Mouse (Mus musculus) bone marrow, adult 2 months (tissue): Measurements from ENCODE around the gene Lbx1. TPM values are rescaled to one million over a fixed set of nuclear protein-coding genes. Genes with fewer than 3 reads are reported as not detected.

ENCODE experiments used
- H3K27ac ChIP-seq: fragments of 200-500 bp; 2 replicates; pipeline ENCODE4 v1.5.1; 2012; ENCODE audit warnings: low read depth, mild to moderate bottlenecking, control low read depth, inconsistent platforms, low read length; ENCODE audit not compliant: control insufficient read depth, poor library complexity, insufficient read depth
- H3K4me1 ChIP-seq: fragments of 200-500 bp; 2 replicates; pipeline ENCODE4 v1.6.1; 2011; ENCODE audit warnings: low read length; ENCODE audit not compliant: control insufficient read depth, insufficient read depth
- H3K4me3 ChIP-seq: fragments of 200-500 bp; replicated peaks from 2 replicates; pipeline ENCODE3; 2011; ENCODE audit warnings: mild to moderate bottlenecking, low read depth, low read length, control low read depth; ENCODE audit not compliant: control insufficient read depth
- CTCF ChIP-seq: fragments of 200-500 bp; IDR thresholded peaks from 2 replicates; pipeline ENCODE4 v1.5.1; 2011; ENCODE audit warnings: low read length, control low read depth; ENCODE audit not compliant: control insufficient read depth, insufficient read depth
- POLR2A ChIP-seq: fragments of 200-500 bp; IDR thresholded peaks from 2 replicates; pipeline ENCODE4 v1.6.1; 2011; ENCODE audit warnings: low read depth, mild to moderate bottlenecking, control low read depth, low read length, borderline replicate concordance; ENCODE audit not compliant: control insufficient read depth
- WGBS: fragments of 180-500 bp; shearing (Covaris S2); methylation state at CpG from one replicate; pipeline ENCODE4 v1.1.7; 2018; 5-methylcytosine and 5-hydroxymethylcytosine counted together
- polyA plus RNA-seq: library from polyadenylated mRNA; stranded (reverse); fragments of >200 nt; gene quantifications from 2 replicates; pipeline ENCODE4 v1.2.4, GENCODE M21; 2011; ENCODE audit warnings: low replicate concordance; ENCODE audit not compliant: missing spikeins, insufficient read depth, insufficient read length

The Lbx1 gene
- polyA plus RNA-seq, 1 experiment: not detected

GRCm38 (mm10) chr19:45236363-45236942 is 841 bp upstream of the Lbx1 start:
- no peak overlapping the region for H3K4me3 ChIP-seq
- WGBS: 1% methylated on average over 39 of the region's 39 CpGs
- no peak for TF ChIP-seq POLR2A
- no peak for TF ChIP-seq CTCF
- no peaks in the 10 kb centered on the region for H3K4me1 ChIP-seq
- H3K27ac ChIP-seq: no peak overlapping the region; the same call in 1 of the 2 replicates

- Histone ChIP-seq H3K27ac (no peak overlapping the region), H3K4me1 (no peaks in the 10 kb centered on the region), H3K4me3 (no peak overlapping the region)
- TF ChIP-seq CTCF (no peak), POLR2A (no peak)
- WGBS: under 1% methylated on average over 53 of the region's 53 CpGs
Measured at GRCm38 (mm10) chr19:45235331-45235741, 276 bp downstream of the Lbx1 start.

DNA sequence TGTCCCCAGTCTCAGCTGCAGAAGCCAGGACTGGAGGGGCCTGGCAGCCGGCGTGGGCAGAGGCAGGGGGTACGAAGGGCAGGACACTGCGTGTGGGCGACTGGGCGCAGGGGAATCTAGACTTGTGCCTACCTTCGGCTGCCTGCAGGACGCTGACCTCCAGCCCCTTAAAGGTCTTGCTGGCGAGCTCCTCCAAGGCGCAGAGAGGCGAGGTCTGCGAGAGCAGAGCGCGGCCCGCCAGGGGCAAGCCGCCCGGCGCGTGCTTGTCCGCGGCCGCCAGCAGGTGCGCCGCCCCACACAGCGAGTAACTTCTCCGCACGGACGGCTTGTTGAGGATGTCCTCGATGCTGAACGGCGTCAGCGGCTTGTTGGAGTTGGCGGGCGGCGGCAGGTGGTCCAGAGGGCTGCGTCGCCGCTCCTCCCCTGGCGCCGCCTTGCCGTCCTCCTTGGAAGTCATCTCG is 811 bp downstream of the Lbx1 start:
- TF ChIP-seq POLR2A (no peak), CTCF (no peak)
- no peaks in the 10 kb centered on the region; the same call in 1 of the 2 replicates for H3K4me1 ChIP-seq
- 2% methylated on average over 42 of the region's 42 CpGs for WGBS
- no peak overlapping the region for H3K4me3 ChIP-seq
- H3K27ac ChIP-seq: no peak overlapping the region

DNA sequence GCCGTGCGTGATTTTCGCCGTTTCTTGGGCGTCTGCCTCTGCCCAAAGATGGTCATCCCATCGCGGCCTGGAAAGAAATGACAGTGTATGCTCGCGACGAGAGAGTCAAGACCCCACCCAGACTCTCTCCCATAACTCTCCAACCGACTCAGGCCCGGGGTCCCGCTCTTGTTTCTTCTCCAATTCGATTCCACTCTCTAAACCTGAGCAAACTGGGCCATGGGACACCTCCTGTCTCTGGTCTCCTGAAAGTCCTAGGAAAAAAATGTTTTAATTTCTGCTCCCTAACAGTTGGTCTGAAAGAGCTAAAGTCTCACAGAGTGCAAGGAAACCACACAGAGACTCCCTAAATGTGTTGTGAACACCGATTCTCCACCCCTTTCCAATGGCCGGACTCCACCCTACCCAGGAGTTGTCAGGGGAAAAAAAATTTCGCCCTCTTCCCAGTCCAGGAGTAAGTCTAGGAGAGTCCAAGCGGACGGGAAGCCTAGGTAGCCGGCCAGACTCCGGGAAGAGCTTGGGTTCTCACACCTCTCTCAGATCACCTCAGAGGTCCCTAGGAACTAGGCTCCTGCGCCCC is 1.3 kb downstream of the Lbx1 start:
- TF ChIP-seq POLR2A (no peak), CTCF (no peak)
- WGBS: 8% methylated on average over 22 of the region's 22 CpGs
- no peak overlapping the region for H3K4me3 ChIP-seq
- no peak overlapping the region for H3K27ac ChIP-seq
- H3K4me1 ChIP-seq: no peaks in the 10 kb centered on the region; the same call in 1 of the 2 replicates

- Histone ChIP-seq H3K4me1 (no peaks in the 10 kb centered on the region; the same call in 1 of the 2 replicates), H3K4me3 (no peak overlapping the region), H3K27ac (no peak overlapping the region)
- TF ChIP-seq CTCF (no peak), POLR2A (no peak)
- 2% methylated on average over 60 of the region's 60 CpGs for WGBS
Measured at GRCm38 (mm10) chr19:45233496-45234127, 2.0 kb downstream of the Lbx1 start.

- Histone ChIP-seq H3K4me1 (no peaks in the 10 kb centered on the region; the same call in 1 of the 2 replicates), H3K27ac (no peak overlapping the region), H3K4me3 (no peak overlapping the region)
- TF ChIP-seq CTCF (no peak), POLR2A (no peak)
- WGBS: 2% methylated on average over 42 of the region's 42 CpGs
Measured at GRCm38 (mm10) chr19:45232443-45233410, 2.9 kb downstream of the Lbx1 start.

- Histone ChIP-seq H3K27ac (no peak overlapping the region), H3K4me1 (no peaks in the 10 kb centered on the region; the same call in 1 of the 2 replicates), H3K4me3 (no peak overlapping the region)
- TF ChIP-seq CTCF (no peak), POLR2A (no peak)
- 5% methylated on average over 14 of the region's 14 CpGs for WGBS
Measured at GRCm38 (mm10) chr19:45232036-45232410, 3.6 kb downstream of the Lbx1 start.

DNA sequence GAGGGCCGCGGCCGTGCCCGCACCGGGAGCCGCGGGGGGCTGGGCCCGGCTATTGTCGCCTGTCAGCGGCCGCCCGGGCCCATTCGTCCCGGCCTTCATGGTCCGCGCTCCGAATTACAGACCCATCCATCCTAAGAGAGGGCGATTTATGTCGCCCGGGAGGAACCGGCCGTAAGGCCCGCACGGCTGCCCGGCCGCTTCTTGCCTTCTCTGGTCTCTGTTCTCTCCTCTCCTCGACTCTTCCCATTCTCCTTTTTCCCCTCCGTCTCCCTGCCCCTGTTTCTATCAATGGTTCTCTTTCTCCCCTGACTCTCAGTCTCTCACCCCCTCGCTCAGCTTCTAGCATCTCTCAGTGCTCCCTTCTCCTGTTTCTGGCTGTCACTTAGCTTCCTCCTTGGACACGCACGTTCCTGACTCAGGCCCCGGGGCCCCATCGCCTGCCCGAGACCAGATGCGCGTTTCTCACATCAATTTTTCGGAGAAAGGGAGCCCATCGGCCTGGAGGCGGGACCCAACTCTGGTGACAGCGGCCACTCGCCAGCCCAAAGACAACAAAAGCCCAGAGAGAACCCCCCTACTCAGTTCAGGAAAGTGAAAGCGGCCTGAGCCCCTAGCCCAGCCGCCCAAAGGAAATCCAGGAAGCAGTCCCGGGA is 4.1 kb downstream of the Lbx1 start:
- TF ChIP-seq CTCF (no peak), POLR2A (no peak)
- Histone ChIP-seq H3K27ac (no peak overlapping the region), H3K4me3 (no peak overlapping the region), H3K4me1 (no peaks in the 10 kb centered on the region; the same call in 1 of the 2 replicates)
- WGBS: 3% methylated on average over 44 of the region's 44 CpGs
